Mouse (Mus musculus): ENCODE measurements around the gene D330045A20Rik. TPM values are rescaled to one million over a fixed set of nuclear protein-coding genes. Genes with fewer than 3 reads are reported as not detected.

The D330045A20Rik gene
- polyA plus RNA-seq, 1 experiment: 0.05 TPM

DNA sequence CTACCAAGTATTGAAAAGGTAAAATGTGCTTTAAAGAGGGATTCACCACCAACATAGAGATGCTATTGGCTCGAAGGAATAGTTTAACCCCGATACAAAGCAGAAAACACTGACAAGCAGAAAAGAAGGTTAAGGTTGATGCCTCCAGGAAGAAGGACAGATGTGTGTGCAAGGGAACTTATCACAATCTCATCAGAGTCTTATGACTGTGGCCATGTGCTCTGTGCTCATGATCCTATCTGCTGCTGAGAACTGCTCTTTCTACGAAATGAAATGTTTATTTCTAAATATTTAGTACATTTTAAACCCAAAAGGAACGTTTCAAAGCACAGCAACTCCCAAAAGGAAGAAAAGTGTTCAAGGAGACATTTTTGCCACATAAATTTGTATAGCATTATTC lies 52.1 kb downstream of the D330045A20Rik start:
- Histone ChIP-seq H3K36me3 (ENCODE audit: control insufficient read depth, insufficient read depth) (no peaks in the 10 kb centered on the region), H3K79me2 (ENCODE audit: control insufficient read depth, insufficient read depth) (no peaks in the 10 kb centered on the region), H3K4me3 (no peak overlapping the region), H3ac (ENCODE audit: control insufficient read depth, insufficient read length) (no peak overlapping the region), H3K27me3 (ENCODE audit: control insufficient read depth, insufficient read depth, insufficient read length) (no peaks in the 10 kb centered on the region), H3K4me2 (ENCODE audit: low read depth) (no peak overlapping the region)
- TF ChIP-seq MAX (IDR thresholded peaks at IDR 0.05; ENCODE audit: low read depth) (no peak), POLR2AphosphoS2 (IDR thresholded peaks at IDR 0.05; ENCODE audit: insufficient read length, low read depth) (no peak), USF1 (IDR thresholded peaks at IDR 0.05; ENCODE audit: low read depth) (no peak), POLR2A (IDR thresholded peaks at IDR 0.05; ENCODE audit: insufficient read length, low read depth) (no peak), TCF3 (IDR thresholded peaks at IDR 0.05; ENCODE audit: insufficient read length, low read depth) (no peak), CEBPB (IDR thresholded peaks at IDR 0.05; ENCODE audit: insufficient read depth, poor library complexity, severe bottlenecking) (no peak), MYOD1 (IDR thresholded peaks at IDR 0.05; ENCODE audit: control insufficient read depth in 1 of 3, insufficient read length in 2 of 3, low read depth in 2 of 3) (no peak), MYOG (IDR thresholded peaks at IDR 0.05; ENCODE audit: control insufficient read depth in 1 of 3, insufficient read depth in 1 of 3, insufficient read length in 2 of 3, low read depth in 2 of 3) (no peak), SRF (IDR thresholded peaks at IDR 0.05; ENCODE audit: control insufficient read depth, insufficient read length, low read depth) (no peak), TCF12 (IDR thresholded peaks at IDR 0.05; ENCODE audit: insufficient read depth, poor library complexity, severe bottlenecking) (no peak), REST (IDR thresholded peaks at IDR 0.05; ENCODE audit: insufficient read depth, insufficient read length) (no peak), E2F4 (IDR thresholded peaks at IDR 0.05; ENCODE audit: insufficient read depth) (no peak)

DNA sequence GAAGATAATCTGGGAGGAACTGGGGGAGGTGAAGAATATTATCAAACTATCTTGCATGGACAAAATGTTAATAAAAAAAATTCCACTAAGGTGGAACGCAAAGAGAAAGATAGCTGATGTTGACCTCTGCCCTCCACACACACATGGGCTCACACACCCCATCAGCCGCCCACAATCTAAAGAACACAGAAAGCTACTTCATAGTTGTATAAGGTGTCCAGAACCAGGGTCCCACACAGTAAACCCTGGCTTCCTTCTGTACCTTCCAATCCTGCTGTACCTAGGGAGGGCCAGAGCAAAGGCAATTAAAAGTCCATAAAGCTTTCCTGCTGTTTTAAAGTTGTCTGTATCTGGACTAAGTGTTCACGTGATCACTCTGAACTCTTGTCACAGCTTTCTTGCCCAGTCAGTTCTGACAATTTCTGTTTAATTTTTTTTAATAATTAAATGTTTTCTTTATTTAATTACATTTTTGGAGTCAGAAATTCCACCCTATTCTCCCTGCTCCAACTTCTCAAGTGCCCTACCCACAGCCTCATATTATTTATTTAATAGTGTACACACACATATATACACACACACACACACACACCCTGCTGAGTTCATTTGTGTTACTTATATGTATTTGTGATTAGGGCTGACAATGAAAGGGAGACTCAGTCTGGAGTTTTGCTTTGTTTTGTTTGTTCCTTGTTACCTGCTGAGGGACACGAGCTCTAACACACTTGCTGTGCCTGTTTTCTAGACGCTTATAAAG lies 57.7 kb downstream of the D330045A20Rik start:
- Histone ChIP-seq H3ac (ENCODE audit: control insufficient read depth, insufficient read length) (no peak overlapping the region), H3K79me2 (ENCODE audit: control insufficient read depth, insufficient read depth) (no peaks in the 10 kb centered on the region), H3K36me3 (ENCODE audit: control insufficient read depth, insufficient read depth) (no peaks in the 10 kb centered on the region), H3K4me3 (no peak overlapping the region), H3K27me3 (ENCODE audit: control insufficient read depth, insufficient read depth, insufficient read length) (no peaks in the 10 kb centered on the region), H3K4me2 (ENCODE audit: low read depth) (no peak overlapping the region)
- TF ChIP-seq MYOG (IDR thresholded peaks at IDR 0.05; ENCODE audit: control insufficient read depth in 1 of 3, insufficient read depth in 1 of 3, insufficient read length in 2 of 3, low read depth in 2 of 3) (no peak), MAX (IDR thresholded peaks at IDR 0.05; ENCODE audit: low read depth) (no peak), CEBPB (IDR thresholded peaks at IDR 0.05; ENCODE audit: insufficient read depth, poor library complexity, severe bottlenecking) (no peak), REST (IDR thresholded peaks at IDR 0.05; ENCODE audit: insufficient read depth, insufficient read length) (no peak), TCF12 (IDR thresholded peaks at IDR 0.05; ENCODE audit: insufficient read depth, poor library complexity, severe bottlenecking) (no peak)

DNA sequence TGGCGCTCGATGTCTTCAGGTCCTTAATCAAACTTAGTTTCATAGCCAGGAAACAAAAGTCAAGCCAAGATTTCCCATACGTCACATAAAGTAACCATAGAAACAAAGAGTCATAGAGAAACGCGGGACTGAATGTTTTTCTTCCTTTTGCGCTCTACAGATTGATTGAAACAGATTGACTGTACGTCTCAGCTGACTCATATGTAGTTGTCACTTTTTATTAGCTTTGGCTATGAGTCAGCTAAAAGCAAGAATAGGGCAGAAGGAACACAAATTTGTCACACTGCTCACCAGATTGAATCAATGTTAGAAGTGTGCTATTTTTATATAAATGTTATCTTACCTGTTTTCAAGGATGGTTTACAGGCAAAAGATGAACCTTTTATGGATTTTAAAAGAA lies 63.6 kb downstream of the D330045A20Rik start:
- Histone ChIP-seq H3K27me3 (ENCODE audit: control insufficient read depth, insufficient read depth, insufficient read length) (no peaks in the 10 kb centered on the region), H3ac (ENCODE audit: control insufficient read depth, insufficient read length) (no peak overlapping the region), H3K36me3 (ENCODE audit: control insufficient read depth, insufficient read depth) (no peaks in the 10 kb centered on the region), H3K79me2 (ENCODE audit: control insufficient read depth, insufficient read depth) (no peaks in the 10 kb centered on the region), H3K4me3 (no peak overlapping the region), H3K4me2 (ENCODE audit: low read depth) (peak overlapping the region; percentile 35)
- no peak for TF ChIP-seq MYOG (IDR thresholded peaks at IDR 0.05; ENCODE audit: control insufficient read depth in 1 of 3, insufficient read depth in 1 of 3, insufficient read length in 2 of 3, low read depth in 2 of 3)

GRCm38 (mm10) chrX:139550456-139550855 lies 70.3 kb downstream of the D330045A20Rik start:
- TF ChIP-seq TCF3 (IDR thresholded peaks at IDR 0.05; ENCODE audit: insufficient read length, low read depth) (no peak), MYOG (IDR thresholded peaks at IDR 0.05; ENCODE audit: control insufficient read depth in 1 of 3, insufficient read depth in 1 of 3, insufficient read length in 2 of 3, low read depth in 2 of 3) (no peak), E2F4 (IDR thresholded peaks at IDR 0.05; ENCODE audit: insufficient read depth) (no peak), SRF (IDR thresholded peaks at IDR 0.05; ENCODE audit: control insufficient read depth, insufficient read length, low read depth) (no peak), REST (IDR thresholded peaks at IDR 0.05; ENCODE audit: insufficient read depth, insufficient read length) (no peak), POLR2A (IDR thresholded peaks at IDR 0.05; ENCODE audit: insufficient read length, low read depth) (no peak), TCF12 (IDR thresholded peaks at IDR 0.05; ENCODE audit: insufficient read depth, poor library complexity, severe bottlenecking) (no peak), MAX (IDR thresholded peaks at IDR 0.05; ENCODE audit: low read depth) (no peak), POLR2AphosphoS2 (IDR thresholded peaks at IDR 0.05; ENCODE audit: insufficient read length, low read depth) (no peak), CEBPB (IDR thresholded peaks at IDR 0.05; ENCODE audit: insufficient read depth, poor library complexity, severe bottlenecking) (no peak)
- Histone ChIP-seq H3K27me3 (ENCODE audit: control insufficient read depth, insufficient read depth, insufficient read length) (no peaks in the 10 kb centered on the region), H3ac (ENCODE audit: control insufficient read depth, insufficient read length) (no peak overlapping the region), H3K79me2 (ENCODE audit: control insufficient read depth, insufficient read depth) (no peaks in the 10 kb centered on the region), H3K36me3 (ENCODE audit: control insufficient read depth, insufficient read depth) (no peaks in the 10 kb centered on the region), H3K4me2 (ENCODE audit: low read depth) (no peak overlapping the region), H3K4me3 (no peak overlapping the region)

DNA sequence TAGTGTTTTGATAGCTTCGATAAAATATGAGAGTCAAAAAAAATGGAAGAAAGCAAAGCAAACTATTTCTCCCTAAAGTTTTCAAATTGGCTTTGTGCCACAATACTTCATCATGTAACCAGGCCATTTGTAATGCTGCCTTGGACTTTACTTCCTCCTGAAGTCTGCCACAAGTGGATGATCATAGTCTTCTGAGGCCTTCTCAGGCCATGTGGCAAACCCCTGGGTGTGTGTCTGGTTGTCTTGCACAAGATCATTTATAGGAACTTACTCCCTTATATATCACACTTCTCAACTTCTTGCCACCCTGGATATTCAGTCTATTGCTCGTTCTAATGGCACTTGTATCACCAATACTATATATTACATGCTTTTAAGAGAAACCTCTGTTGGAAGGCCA lies 71.9 kb downstream of the D330045A20Rik start:
- H3K79me2 ChIP-seq (ENCODE audit: control insufficient read depth, insufficient read depth): no peaks in the 10 kb centered on the region
- TF ChIP-seq TCF12 (IDR thresholded peaks at IDR 0.05; ENCODE audit: insufficient read depth, poor library complexity, severe bottlenecking): no peak
- no peak for TF ChIP-seq CEBPB (IDR thresholded peaks at IDR 0.05; ENCODE audit: insufficient read depth, poor library complexity, severe bottlenecking)
- no peak for TF ChIP-seq E2F4 (IDR thresholded peaks at IDR 0.05; ENCODE audit: insufficient read depth)
- TF ChIP-seq MYOD1 (IDR thresholded peaks at IDR 0.05; ENCODE audit: control insufficient read depth in 1 of 3, insufficient read length in 2 of 3, low read depth in 2 of 3): no peak
- TF ChIP-seq POLR2AphosphoS2 (IDR thresholded peaks at IDR 0.05; ENCODE audit: insufficient read length, low read depth): no peak
- no peak for TF ChIP-seq TCF3 (IDR thresholded peaks at IDR 0.05; ENCODE audit: insufficient read length, low read depth)
- TF ChIP-seq MAX (IDR thresholded peaks at IDR 0.05; ENCODE audit: low read depth): no peak
- no peak for TF ChIP-seq REST (IDR thresholded peaks at IDR 0.05; ENCODE audit: insufficient read depth, insufficient read length)
- TF ChIP-seq SRF (IDR thresholded peaks at IDR 0.05; ENCODE audit: control insufficient read depth, insufficient read length, low read depth): no peak
- no peak for TF ChIP-seq USF1 (IDR thresholded peaks at IDR 0.05; ENCODE audit: low read depth)
- no peak for TF ChIP-seq MYOG (IDR thresholded peaks at IDR 0.05; ENCODE audit: control insufficient read depth in 1 of 3, insufficient read depth in 1 of 3, insufficient read length in 2 of 3, low read depth in 2 of 3)
- no peak for TF ChIP-seq POLR2A (IDR thresholded peaks at IDR 0.05; ENCODE audit: insufficient read length, low read depth)
- H3K36me3 ChIP-seq (ENCODE audit: control insufficient read depth, insufficient read depth): no peaks in the 10 kb centered on the region
- H3ac ChIP-seq (ENCODE audit: control insufficient read depth, insufficient read length): no peak overlapping the region
- H3K4me2 ChIP-seq (ENCODE audit: low read depth): no peak overlapping the region
- H3K4me3 ChIP-seq: no peak overlapping the region
- H3K27me3 ChIP-seq (ENCODE audit: control insufficient read depth, insufficient read depth, insufficient read length): no peaks in the 10 kb centered on the region
